Comparison of ENCODE assay signal across 8 mouse cellular contexts in the genomic region with DNA sequence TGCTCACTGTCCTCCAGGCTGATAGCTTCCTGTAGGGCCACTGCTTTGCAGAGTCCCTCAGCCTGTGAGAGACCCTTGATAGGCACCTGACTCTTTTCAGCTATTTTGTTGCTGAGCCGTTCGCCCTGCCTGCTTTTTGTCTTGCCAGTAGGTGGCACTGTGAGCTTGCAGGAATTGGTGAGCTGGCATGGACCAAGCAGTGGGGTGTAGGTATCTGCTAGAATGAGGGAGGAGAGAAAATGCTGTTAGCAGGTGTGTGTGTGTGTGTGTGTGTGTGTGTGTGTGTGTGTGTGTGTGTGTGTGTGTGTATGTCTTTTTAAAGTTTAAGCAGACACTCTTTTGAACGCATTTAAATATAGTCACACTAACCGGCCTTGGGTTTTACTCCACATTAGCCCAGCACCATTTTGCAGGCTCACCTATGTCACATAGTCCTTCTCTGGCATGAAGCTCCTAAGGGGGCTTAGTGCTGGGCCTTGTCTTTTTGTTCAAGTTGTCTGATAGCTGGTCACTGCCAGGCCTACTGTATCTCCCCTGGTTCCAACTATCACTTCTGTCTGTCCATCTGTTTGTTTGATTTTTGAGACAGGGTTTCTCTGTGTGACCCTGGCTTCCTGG. TPM values are rescaled to one million over a fixed set of nuclear protein-coding genes. Genes with fewer than 3 reads are reported as not detected.
DNase-seq lines count a peak whose midpoint lies in the region; ATAC-seq and TF ChIP-seq lines count a peak whose summit lies in the region.

No protein-coding gene starts in this region.

- DNase-seq in ZHBTc4 (ENCODE audit: low read depth, low spot score) = peak; percentile 77
- DNase-seq in cerebellum, adult 9-11 months = peak; percentile 66
- DNase-seq in frontal cortex, postnatal 25 days (ENCODE audit: low spot score in 2 of 2) = peak; percentile 70
- DNase-seq in left cerebral cortex, postnatal 10 days (ENCODE audit: extremely low spot score in 1 of 2, low spot score in 2 of 2) = peak; percentile 82 to 84

- H3K4me1 ChIP-seq in intestine, embryonic 15.5 days (replicated peaks) = no peaks in the 10 kb centered on the region
- H3K4me1 ChIP-seq in midbrain, embryonic 13.5 days (replicated peaks) = no peaks in the 10 kb centered on the region
- peaks cover 5% of the 10 kb centered on the region; the same call in 1 of the 2 replicates for H3K4me1 ChIP-seq in small intestine, adult 2 months (ENCODE audit: control insufficient read depth, insufficient read depth, insufficient read length, low read length)

- 0 out of 2 replicates have a peak, but pooled peaks have one; percentile 66 for ATAC-seq in intestine, embryonic 15.5 days
- ATAC-seq in midbrain, embryonic 13.5 days = peak; percentile 79; the same call in 1 of the 2 replicates
- ATAC-seq in erythroid progenitor cell, adult 5-6 weeks (replicated peaks; ENCODE audit: low FRiP score, poor library complexity, severe bottlenecking) = no peak

- 30% methylated on average over 4 of the region's 4 CpGs for WGBS in intestine, embryonic 15.5 days
- WGBS in midbrain, embryonic 13.5 days = 31% methylated on average over 4 of the region's 4 CpGs
- 20% methylated on average over 4 of the region's 4 CpGs for WGBS in small intestine, adult 2 months

- no peak overlapping the region for H3K4me3 ChIP-seq in intestine, embryonic 15.5 days (replicated peaks)
- H3K4me3 ChIP-seq in midbrain, embryonic 13.5 days (replicated peaks) = no peak overlapping the region
- H3K4me3 ChIP-seq in small intestine, adult 2 months (ENCODE audit: low read depth, low read length) = no peak overlapping the region

- H3K9ac ChIP-seq in intestine, embryonic 15.5 days = no peak overlapping the region
- H3K9ac ChIP-seq in midbrain, embryonic 13.5 days (replicated peaks) = no peak overlapping the region

- no peak overlapping the region for H3K4me2 ChIP-seq in intestine, embryonic 15.5 days (replicated peaks)
- no peak overlapping the region for H3K4me2 ChIP-seq in midbrain, embryonic 13.5 days (replicated peaks)

- peaks cover 16% of the 10 kb centered on the region; the same call in 1 of the 2 replicates for H3K27me3 ChIP-seq in intestine, embryonic 15.5 days (replicated peaks)
- peaks cover 4% of the 10 kb centered on the region for H3K27me3 ChIP-seq in midbrain, embryonic 13.5 days
- no peaks in the 10 kb centered on the region for H3K27me3 ChIP-seq in small intestine, adult 2 months (ENCODE audit: control insufficient read depth, insufficient read depth, low read length)

- H3K27ac ChIP-seq in intestine, embryonic 15.5 days = no peak overlapping the region
- H3K27ac ChIP-seq in midbrain, embryonic 13.5 days = no peak overlapping the region
- no peak overlapping the region for H3K27ac ChIP-seq in small intestine, adult 2 months (ENCODE audit: insufficient read depth, low read depth, low read length)

- H3K36me3 ChIP-seq in intestine, embryonic 15.5 days = no peaks in the 10 kb centered on the region
- H3K36me3 ChIP-seq in midbrain, embryonic 13.5 days = no peaks in the 10 kb centered on the region
- no peaks in the 10 kb centered on the region for H3K36me3 ChIP-seq in small intestine, adult 2 months (ENCODE audit: control insufficient read depth, insufficient read depth, low read length)

- intact Hi-C loops in left cerebral cortex, postnatal 10 days (cut with DNase I) = loop anchor here (2.0 to 10.0 kb wide), 3 partner anchors 131 to 773 kb away; partner anchors contain the start of gene Arhgap20

- TF ChIP-seq CTCF in small intestine, adult 2 months (IDR thresholded peaks at IDR 0.05; ENCODE audit: extremely low read depth, insufficient read length, insufficient replicate concordance, low read depth, low read length) = peak; percentile 89; the same call in 1 of the 2 replicates

- TF ChIP-seq POLR2A in small intestine, adult 2 months (IDR thresholded peaks at IDR 0.05; ENCODE audit: low read depth, low read length) = no peak

- no peaks in the 10 kb centered on the region for H3K9me3 ChIP-seq in intestine, embryonic 15.5 days
- H3K9me3 ChIP-seq in midbrain, embryonic 13.5 days = no peaks in the 10 kb centered on the region

RNA-seq across cellular contexts. Expression of gene Gm32742, which starts 3.4 kb away (rescaled TPM):
- 0.01 TPM in 1 of 2 replicates, not detected in the other for polyA plus RNA-seq in intestine, embryonic 15.5 days (2015; fragmentation: Nextera tagmentation; extraction: Ambion mirVana)
- total RNA-seq in left cerebral cortex, postnatal 10 days (2021) = not detected
- polyA plus RNA-seq in midbrain, embryonic 13.5 days (2015; fragmentation: Nextera tagmentation; extraction: Ambion mirVana) = not detected in 2 replicates
- polyA plus RNA-seq in small intestine, adult 2 months (2012; rRNA removed) = 0.52 and 0.75 TPM in 2 replicates
- not detected in 2 replicates for total RNA-seq in erythroid progenitor cell, adult 5-6 weeks (2015; ENCODE audit: low replicate concordance)
- total RNA-seq in erythroid progenitor cell, adult 5-6 weeks (2017; ENCODE audit: low replicate concordance) = not detected in 2 replicates

RNA-seq across cellular contexts. Expression of gene Pou2af1, which starts 51.6 kb away (rescaled TPM):
- 0.10 and 0.20 TPM in 2 replicates for polyA plus RNA-seq in intestine, embryonic 15.5 days (2015; fragmentation: Nextera tagmentation; extraction: Ambion mirVana)
- total RNA-seq in left cerebral cortex, postnatal 10 days (2021) = not detected
- polyA plus RNA-seq in midbrain, embryonic 13.5 days (2015; fragmentation: Nextera tagmentation; extraction: Ambion mirVana) = not detected in 2 replicates
- 14.0 and 32.6 TPM in 2 replicates for polyA plus RNA-seq in small intestine, adult 2 months (2012; rRNA removed)
- 21.6 and 52.4 TPM in 2 replicates for total RNA-seq in erythroid progenitor cell, adult 5-6 weeks (2015; ENCODE audit: low replicate concordance)
- 13.1 and 18.0 TPM in 2 replicates for total RNA-seq in erythroid progenitor cell, adult 5-6 weeks (2017; ENCODE audit: low replicate concordance)

Comparison
In these comparisons a context has a peak if more than half of its experiments do, and no peak if none do; other contexts are left out.
1. RNA of gene Pou2af1, which starts 51.6 kb away (polyA plus RNA-seq): 14.0 to 32.6 TPM in small intestine, adult 2 months; 0.10 to 0.20 TPM in intestine, embryonic 15.5 days and not detected in midbrain, embryonic 13.5 days; every median in the first group is over 10 times any median in the second.
2. Peak in every context shown above with its lines, with median percentiles within 50 percentile points of each other: DNase-seq.